Mouse (Mus musculus) thymus, postnatal 10 days (tissue): Measurements from ENCODE around the gene Peg10.
"Not testable (repeated sequence)": the region's sequence is repeated elsewhere in the genome, so short reads cannot be mapped to it uniquely, and the experiment has no call there.

Experiments
- DNase-seq, 2 experiments: peaks; one replicate each; pipeline ENCODE4 v3.0.0; 2021; ENCODE audit warnings: low spot score in 2 of 2

The Peg10 gene

DNA sequence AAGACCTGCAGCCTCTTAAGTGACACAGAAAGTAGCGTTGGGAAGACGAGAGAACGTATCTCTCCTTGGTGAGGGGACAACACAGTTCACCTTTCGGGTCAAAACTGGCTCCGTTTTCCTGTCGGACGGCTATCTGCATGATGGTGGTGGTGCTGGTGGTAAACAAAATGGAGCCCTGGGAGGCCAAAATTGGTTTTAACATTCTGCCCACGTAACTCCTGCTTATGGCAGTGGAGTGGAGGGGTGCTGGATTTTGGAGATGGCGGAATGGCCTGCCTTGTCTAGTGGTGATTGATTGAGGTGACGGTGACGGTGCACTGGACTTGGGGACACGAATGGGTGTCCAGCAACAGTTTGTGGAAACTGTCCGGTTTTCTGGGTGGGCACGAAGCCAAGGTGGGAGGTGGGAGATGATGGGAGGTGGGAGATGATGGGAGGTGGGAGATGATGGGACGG is 1.4 kb downstream of the Peg10 start:
- DNase-seq: no peak

DNA sequence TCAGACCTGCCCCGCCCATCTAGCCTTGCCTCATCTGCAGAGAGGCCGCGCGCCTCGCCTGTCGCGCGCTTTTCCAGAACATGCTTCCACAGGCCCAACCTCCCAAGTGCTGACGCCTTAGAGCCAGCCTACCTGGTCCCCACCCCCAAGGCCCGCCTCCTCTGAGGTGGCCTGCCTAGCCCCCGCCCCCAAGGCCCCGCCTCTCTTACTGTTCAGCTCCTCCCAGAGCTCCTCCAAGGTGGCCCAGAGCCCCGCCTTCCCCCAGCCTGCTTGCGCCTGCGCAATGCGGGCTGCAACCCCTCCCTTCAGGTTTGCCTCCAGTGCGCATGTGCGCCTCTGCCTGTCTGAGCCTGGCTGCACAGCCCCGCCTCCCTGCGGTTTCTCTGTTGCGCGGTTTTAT is 2.0 kb downstream of the Peg10 start:
- peak; percentile 77 to 81 for DNase-seq

DNA sequence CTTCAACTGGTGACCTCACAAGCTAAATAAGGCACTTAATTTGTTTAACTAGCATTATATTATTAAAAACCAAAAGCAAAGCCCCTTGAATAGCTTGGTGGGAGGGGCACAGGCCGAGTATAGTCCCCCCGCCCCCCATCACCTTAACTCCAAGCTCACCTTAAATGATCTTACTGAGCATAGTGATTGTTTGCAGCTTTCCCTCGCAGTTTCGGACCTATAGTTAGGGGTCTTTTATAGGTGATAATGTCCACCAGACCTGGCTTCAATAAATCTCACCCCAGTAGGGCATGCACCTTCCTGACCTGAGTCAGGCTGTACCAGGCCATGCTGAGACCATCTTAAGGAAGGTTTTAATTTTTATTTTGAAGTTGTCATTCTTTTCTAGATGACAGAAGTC is 4.2 kb downstream of the Peg10 start:
- no peak for DNase-seq

DNA sequence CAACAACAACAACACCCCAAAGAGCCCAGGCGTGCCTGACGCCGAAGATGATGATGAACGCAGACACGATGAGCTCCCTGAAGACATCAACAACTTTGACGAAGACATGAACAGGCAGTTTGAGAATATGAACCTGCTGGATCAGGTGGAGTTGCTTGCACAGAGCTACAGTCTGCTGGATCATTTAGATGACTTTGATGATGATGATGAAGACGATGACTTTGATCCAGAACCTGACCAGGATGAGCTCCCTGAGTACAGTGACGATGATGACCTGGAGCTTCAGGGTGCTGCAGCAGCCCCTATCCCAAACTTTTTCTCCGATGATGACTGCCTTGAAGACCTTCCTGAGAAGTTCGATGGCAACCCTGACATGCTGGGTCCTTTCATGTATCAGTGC is 7.2 kb downstream of the Peg10 start:
- DNase-seq: no peak

DNA sequence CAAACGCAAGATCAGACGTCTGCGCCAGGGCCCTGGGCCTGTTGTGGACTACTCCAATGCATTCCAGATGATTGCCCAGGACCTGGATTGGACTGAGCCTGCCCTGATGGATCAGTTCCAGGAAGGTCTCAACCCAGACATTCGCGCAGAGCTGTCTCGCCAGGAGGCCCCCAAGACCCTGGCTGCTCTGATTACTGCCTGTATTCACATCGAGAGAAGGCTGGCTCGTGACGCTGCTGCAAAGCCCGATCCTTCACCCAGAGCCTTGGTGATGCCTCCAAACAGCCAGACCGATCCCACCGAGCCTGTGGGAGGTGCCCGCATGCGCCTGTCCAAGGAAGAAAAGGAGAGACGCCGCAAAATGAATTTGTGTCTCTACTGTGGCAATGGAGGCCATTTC is 7.8 kb downstream of the Peg10 start:
- no peak for DNase-seq

DNA sequence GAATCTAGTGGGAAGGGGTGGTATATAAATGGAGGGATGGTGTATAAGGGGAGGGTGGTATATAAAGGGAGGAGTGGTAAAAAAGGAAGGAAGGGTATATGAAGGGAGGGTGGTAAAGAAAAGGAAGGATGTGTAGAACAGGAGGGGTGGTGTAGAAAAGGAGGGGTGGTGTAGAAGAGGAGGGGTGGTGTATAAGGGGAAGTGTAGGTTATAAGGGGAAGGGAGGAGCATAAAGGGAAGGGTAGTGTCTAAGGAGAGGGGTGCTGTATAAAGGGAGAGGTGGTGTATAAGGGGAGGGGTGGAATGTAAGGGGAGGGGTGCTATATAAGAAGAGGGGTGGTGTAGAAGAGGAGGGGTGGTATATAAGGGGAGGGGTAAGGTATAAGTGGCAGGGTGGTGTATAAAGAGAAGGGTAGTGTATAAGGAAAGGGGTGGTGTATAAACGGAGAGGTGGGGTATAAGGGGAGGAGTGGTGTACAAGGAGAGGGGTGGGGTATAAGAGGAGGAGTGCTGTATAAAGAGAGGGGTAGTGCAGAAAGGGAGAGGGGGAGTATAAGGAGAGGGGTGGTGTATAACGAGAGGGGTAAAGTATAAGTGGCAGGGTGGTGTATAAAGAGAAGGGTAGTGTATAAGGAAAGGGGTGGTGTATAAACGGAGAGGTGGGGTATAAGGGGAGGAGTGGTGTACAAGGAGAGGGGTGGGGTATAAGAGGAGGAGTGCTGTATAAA is 14.5 kb downstream of the Peg10 start:
- DNase-seq: not testable (repeated sequence)

DNA sequence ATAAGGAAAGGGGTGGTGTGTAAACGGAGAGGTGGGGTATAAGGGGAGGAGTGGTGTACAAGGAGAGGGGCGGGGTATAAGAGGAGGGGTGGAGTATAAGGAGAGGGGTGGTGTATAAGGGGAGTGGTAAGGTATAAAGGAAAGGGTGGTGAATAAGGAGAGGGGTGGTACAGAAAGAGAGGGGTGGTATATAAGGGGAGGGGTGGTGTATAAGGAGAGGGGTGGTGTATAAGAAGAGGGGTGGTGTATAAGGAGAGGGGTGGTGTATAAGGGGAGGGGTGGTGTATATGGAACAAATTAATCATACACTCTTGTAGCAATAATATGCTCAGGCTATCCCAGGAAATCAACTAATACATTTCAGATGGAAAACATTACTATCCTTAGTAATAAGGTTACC is 15.1 kb downstream of the Peg10 start:
- no peak for DNase-seq

DNA sequence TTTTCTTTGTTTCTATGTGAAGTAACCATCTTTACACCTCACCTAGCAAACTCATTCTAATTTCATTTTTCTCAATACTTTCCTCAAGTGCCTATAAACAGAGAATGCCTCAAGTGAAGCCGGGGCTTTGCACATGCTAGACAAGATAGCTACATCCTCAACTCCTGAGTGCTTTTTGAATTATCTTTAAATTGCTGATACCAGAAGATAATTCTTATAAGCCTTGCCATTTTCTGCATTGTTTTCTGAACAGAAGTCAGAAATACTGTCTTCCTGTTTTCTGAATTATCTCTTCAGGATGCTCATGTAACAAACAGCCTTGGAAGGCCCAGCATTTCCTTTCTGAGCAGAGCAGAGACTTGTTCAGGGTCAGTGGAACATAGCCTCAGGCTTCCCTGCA is 49.2 kb downstream of the Peg10 start:
- DNase-seq: no peak

DNA sequence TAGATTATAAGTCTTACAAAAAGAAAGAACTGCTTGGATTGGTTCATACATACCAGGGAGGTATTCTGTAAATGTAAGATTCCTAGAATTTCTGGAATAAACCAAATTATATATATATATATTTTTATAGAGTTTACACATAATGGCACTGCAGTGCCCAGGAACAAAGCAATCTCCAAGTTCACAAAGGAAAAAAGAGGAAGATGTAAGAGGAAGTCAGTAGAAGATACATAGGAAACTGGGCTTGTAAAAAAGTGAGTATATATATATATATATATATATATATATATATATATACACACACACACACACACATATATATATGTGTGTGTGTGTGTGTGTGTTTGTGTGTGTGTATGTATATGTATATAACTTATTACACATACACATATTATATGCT is 50.2 kb downstream of the Peg10 start:
- DNase-seq: not testable (repeated sequence)

DNA sequence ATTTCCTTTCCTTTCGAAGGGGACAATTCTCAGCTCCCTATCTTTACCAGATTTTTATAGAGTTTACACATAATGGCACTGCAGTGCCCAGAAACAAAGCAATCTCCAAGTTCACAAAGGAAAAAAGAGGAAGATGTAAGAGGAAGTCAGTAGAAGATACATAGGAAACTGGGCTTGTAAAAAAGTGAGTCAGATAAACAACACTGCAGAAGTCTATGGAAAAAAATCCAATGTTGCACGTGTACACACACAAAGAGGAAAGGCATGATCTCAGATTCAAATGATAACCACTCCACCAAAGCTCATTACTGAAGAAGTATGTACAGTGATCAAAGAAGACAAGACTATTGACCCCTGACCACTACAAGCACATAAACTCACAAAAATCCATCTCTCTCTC is 51.3 kb downstream of the Peg10 start:
- DNase-seq: no peak

DNA sequence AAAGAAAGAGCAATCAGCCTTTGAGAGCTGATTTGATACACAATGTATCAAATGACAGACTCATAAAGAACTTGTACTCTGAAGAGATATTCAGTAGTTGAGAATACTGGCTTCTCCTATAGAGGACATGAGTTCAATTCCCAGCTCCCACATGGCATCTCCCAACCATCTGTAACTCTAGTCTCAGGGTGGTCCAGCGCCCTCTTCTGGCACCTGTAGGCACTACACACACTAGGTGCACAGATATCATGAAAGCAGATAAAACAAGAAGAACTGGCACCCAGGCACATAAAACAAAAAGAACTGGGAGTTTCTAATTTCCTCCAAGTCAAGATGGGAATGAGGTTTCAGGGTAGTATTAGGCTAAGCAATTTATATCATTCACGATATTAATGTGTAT is 52.3 kb downstream of the Peg10 start:
- DNase-seq: no peak

DNA sequence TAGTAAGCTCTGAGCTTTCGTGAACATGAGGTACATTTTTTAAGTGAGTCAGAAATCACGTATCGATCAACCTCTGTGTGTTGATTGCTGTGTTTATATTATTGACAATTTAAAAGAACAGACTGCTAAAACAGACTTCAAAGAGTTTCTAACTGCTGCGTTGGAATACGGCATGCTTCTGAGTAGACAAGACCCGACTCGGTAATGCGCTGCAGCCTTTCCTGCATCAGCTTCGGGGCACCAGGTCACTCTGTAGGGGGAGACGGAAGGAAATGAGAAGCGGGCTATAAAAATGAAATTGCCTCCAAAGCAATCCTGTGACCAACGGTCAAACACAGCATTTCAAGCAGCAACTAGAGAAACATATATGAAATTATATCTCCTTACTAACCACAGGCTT is 59.9 kb downstream of the Peg10 start:
- no peak for DNase-seq
